Mouse (Mus musculus): ENCODE measurements at regions not wholly inside any gene's neighbourhood (a gene's known extent, or its start where the extent isn't known, plus 50 kb on each side); places are given as distances from the start of the nearest gene placed in this dataset.

- TF ChIP-seq SMC3 (IDR thresholded peaks at IDR 0.05; ENCODE audit: low read depth, low read length) (no peak), MAFK (IDR thresholded peaks at IDR 0.05; ENCODE audit: borderline replicate concordance, low read depth, low read length) (no peak), ZNF384 (IDR thresholded peaks at IDR 0.05; ENCODE audit: low read depth, low read length) (no peak), CHD1 (IDR thresholded peaks at IDR 0.05; ENCODE audit: low read depth, low read length) (no peak), MAX (IDR thresholded peaks at IDR 0.05; ENCODE audit: low read length) (no peak), ZKSCAN1 (IDR thresholded peaks at IDR 0.05; ENCODE audit: low read depth, low read length) (no peak), POLR2A (IDR thresholded peaks at IDR 0.05; ENCODE audit: control insufficient read depth in 1 of 2, insufficient read depth in 1 of 2, low read depth in 1 of 2, low read length in 2 of 2, poor library complexity in 1 of 2) (no peak), BHLHE40 (IDR thresholded peaks at IDR 0.05; ENCODE audit: borderline replicate concordance, low read depth, low read length) (no peak), CTCF (IDR thresholded peaks at IDR 0.05 in 2 of 3, conservative IDR thresholded peaks at IDR 0.05 in 1 of 3; ENCODE audit: control insufficient read depth in 1 of 3, insufficient read depth in 1 of 3, low read depth in 2 of 3, low read length in 3 of 3, poor library complexity in 1 of 3, severe bottlenecking in 1 of 3) (no peak)
Observed at GRCm38 (mm10) chr9:52355187-52355982, 187.0 kb upstream of the Zc3h12c start.
